Comparison of ENCODE assay signal across 8 mouse cellular contexts in the genomic region with DNA sequence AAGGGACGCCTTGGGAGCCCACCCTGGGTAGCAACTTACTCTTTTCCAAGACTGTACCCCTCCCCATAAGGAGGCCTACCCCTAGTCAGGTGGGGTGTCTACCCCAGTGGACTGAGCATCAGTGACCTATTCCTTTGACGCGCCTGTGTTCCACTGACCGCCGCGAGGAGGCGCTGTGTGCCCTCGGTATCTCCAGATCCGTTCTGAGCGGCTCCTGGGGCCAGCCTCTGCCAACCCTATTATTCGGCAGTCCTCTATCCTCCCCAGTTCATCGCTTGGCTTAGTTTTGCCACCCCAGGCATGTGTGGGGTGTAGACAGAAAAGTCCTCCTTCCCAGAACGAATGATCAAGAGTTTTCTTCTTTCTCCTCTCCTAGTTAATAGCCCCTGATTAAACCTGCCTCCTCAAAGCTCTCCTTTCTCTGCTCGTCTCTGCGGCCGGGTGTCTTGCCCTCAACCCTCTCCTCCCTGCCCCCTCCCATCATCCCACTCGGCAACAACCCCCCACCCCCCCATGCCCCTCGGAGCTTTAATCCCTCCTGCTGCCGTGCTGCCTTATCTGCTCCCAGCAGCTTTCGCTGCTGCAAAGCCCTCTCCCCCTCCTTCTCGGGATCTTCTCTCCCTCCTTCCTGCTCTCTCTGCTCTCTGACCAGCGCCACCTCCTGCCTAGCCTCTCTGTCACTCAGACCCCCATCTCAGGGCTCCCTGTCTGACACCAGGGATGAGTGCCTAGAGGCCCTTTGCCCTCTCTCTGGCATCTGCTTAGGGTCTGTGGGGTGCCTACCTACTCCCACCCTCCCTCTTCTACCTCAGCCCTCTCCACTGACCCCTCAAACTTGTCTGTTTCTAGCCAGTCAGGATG. TPM values are rescaled to one million over a fixed set of nuclear protein-coding genes. Genes with fewer than 3 reads are reported as not detected.
DNase-seq lines count a peak whose midpoint lies in the region; ATAC-seq and TF ChIP-seq lines count a peak whose summit lies in the region.

No protein-coding gene starts in this region.

- peak; percentile 24 for ATAC-seq in embryonic facial prominence, embryonic 14.5 days (ENCODE audit: low read depth)
- peak; percentile 71 for ATAC-seq in liver, embryonic 11.5 days (replicated peaks; ENCODE audit: low FRiP score)
- peak; percentile 7; the same call in 1 of the 2 replicates for ATAC-seq in stomach, embryonic 16.5 days (ENCODE audit: insufficient read depth, low FRiP score)

- no peak overlapping the region for H3K27ac ChIP-seq in embryonic facial prominence, embryonic 14.5 days (replicated peaks; ENCODE audit: low read depth, low read length)
- H3K27ac ChIP-seq in heart, embryonic 10.5 days, result peak overlapping the region; percentile 81
- peak overlapping the region; percentile 83 for H3K27ac ChIP-seq in liver, embryonic 11.5 days (ENCODE audit: low read depth, low read length)
- no peak overlapping the region for H3K27ac ChIP-seq in stomach, embryonic 16.5 days (ENCODE audit: low read length)

- 2% methylated on average over 22 of the region's 22 CpGs for WGBS in embryonic facial prominence, embryonic 14.5 days
- 0% methylated on average over 22 of the region's 22 CpGs for WGBS in heart, embryonic 10.5 days
- under 1% methylated on average over 22 of the region's 22 CpGs for WGBS in liver, embryonic 11.5 days
- 2% methylated on average over 22 of the region's 22 CpGs for WGBS in stomach, embryonic 16.5 days

- H3K27me3 ChIP-seq in C2C12 (ENCODE audit: control insufficient read depth, insufficient read depth, insufficient read length), result no peaks in the 10 kb centered on the region
- H3K27me3 ChIP-seq in embryonic facial prominence, embryonic 14.5 days (replicated peaks; ENCODE audit: control insufficient read depth, insufficient read depth, low read length), result peaks cover 56% of the 10 kb centered on the region
- H3K27me3 ChIP-seq in heart, embryonic 10.5 days (ENCODE audit: insufficient read depth, poor library complexity, severe bottlenecking), result peaks cover 68% of the 10 kb centered on the region
- H3K27me3 ChIP-seq in liver, embryonic 11.5 days (replicated peaks; ENCODE audit: control insufficient read depth, insufficient read depth, low read length), result peaks cover 45% of the 10 kb centered on the region
- peaks cover 43% of the 10 kb centered on the region for H3K27me3 ChIP-seq in stomach, embryonic 16.5 days (ENCODE audit: control insufficient read depth, insufficient read depth, low read length)

- peak; percentile 75 for DNase-seq in adrenal gland, postnatal 25 days
- peak; percentile 65 for DNase-seq in embryonic facial prominence, embryonic 14.5 days (ENCODE audit: low spot score)
- peak; percentile 90 for DNase-seq in heart, embryonic 10.5 days (ENCODE audit: low spot score)
- DNase-seq in kidney, adult 9 months, result peak; percentile 71
- peak; percentile 82 for DNase-seq in liver, embryonic 11.5 days (ENCODE audit: low spot score)
- DNase-seq in naive thymus-derived CD4-positive, alpha-beta T cell, adult 2 months (ENCODE audit: low read depth), result peak; percentile 79

- H3ac ChIP-seq in C2C12 (ENCODE audit: control insufficient read depth, insufficient read length, low read depth), result no peak overlapping the region

- no peaks in the 10 kb centered on the region for H3K79me3 ChIP-seq in C2C12 (ENCODE audit: low read depth)

- peak; percentile 96 for TF ChIP-seq CTCF in C2C12 (IDR thresholded peaks at IDR 0.05; ENCODE audit: control insufficient read depth, insufficient read depth, insufficient read length)

- H3K4me1 ChIP-seq in embryonic facial prominence, embryonic 14.5 days (ENCODE audit: control insufficient read depth, insufficient read depth, low read length), result peaks cover 57% of the 10 kb centered on the region
- peaks cover 83% of the 10 kb centered on the region for H3K4me1 ChIP-seq in heart, embryonic 10.5 days
- H3K4me1 ChIP-seq in liver, embryonic 11.5 days (replicated peaks; ENCODE audit: control insufficient read depth, insufficient read depth, low read length), result peaks cover 74% of the 10 kb centered on the region
- H3K4me1 ChIP-seq in stomach, embryonic 16.5 days (ENCODE audit: control insufficient read depth, insufficient read depth, low read length), result peaks cover 49% of the 10 kb centered on the region

- H3K79me2 ChIP-seq in C2C12 (ENCODE audit: control insufficient read depth, insufficient read depth), result no peaks in the 10 kb centered on the region

- no peak overlapping the region for H3K4me3 ChIP-seq in C2C12 (ENCODE audit: insufficient read depth, poor library complexity, severe bottlenecking)
- no peak overlapping the region for H3K4me3 ChIP-seq in embryonic facial prominence, embryonic 14.5 days (ENCODE audit: low read depth, low read length)
- H3K4me3 ChIP-seq in heart, embryonic 10.5 days, result peak overlapping the region; percentile 53
- H3K4me3 ChIP-seq in liver, embryonic 11.5 days (ENCODE audit: low read depth, low read length), result peak overlapping the region; percentile 40
- H3K4me3 ChIP-seq in stomach, embryonic 16.5 days (replicated peaks; ENCODE audit: low read length), result peak overlapping the region; percentile 9

- H3K36me3 ChIP-seq in C2C12 (ENCODE audit: control insufficient read depth, insufficient read depth), result peaks cover 5% of the 10 kb centered on the region
- H3K36me3 ChIP-seq in embryonic facial prominence, embryonic 14.5 days (ENCODE audit: control insufficient read depth, insufficient read depth, low read length), result peaks cover 13% of the 10 kb centered on the region
- peaks cover 20% of the 10 kb centered on the region for H3K36me3 ChIP-seq in heart, embryonic 10.5 days
- peaks cover 2% of the 10 kb centered on the region; the same call in 1 of the 2 replicates for H3K36me3 ChIP-seq in liver, embryonic 11.5 days (ENCODE audit: control insufficient read depth, insufficient read depth, low read length)
- no peaks in the 10 kb centered on the region for H3K36me3 ChIP-seq in stomach, embryonic 16.5 days (ENCODE audit: control insufficient read depth, insufficient read depth, low read length)

- H3K4me2 ChIP-seq in embryonic facial prominence, embryonic 14.5 days (ENCODE audit: low read depth, low read length), result peak overlapping the region; percentile 38
- H3K4me2 ChIP-seq in liver, embryonic 11.5 days, result peak overlapping the region; percentile 70
- peak overlapping the region; percentile 45 for H3K4me2 ChIP-seq in stomach, embryonic 16.5 days (ENCODE audit: low read depth, low read length)

- H3K9me3 ChIP-seq in embryonic facial prominence, embryonic 14.5 days (ENCODE audit: control insufficient read depth, low read length), result no peaks in the 10 kb centered on the region
- no peaks in the 10 kb centered on the region for H3K9me3 ChIP-seq in heart, embryonic 10.5 days
- H3K9me3 ChIP-seq in liver, embryonic 11.5 days (ENCODE audit: control insufficient read depth, low read length), result no peaks in the 10 kb centered on the region
- no peaks in the 10 kb centered on the region for H3K9me3 ChIP-seq in stomach, embryonic 16.5 days (replicated peaks; ENCODE audit: control insufficient read depth, low read length)

- H3K9ac ChIP-seq in embryonic facial prominence, embryonic 14.5 days (ENCODE audit: low read depth, low read length), result no peak overlapping the region
- peak overlapping the region; percentile 44 for H3K9ac ChIP-seq in liver, embryonic 11.5 days (ENCODE audit: low read depth, low read length)
- H3K9ac ChIP-seq in stomach, embryonic 16.5 days (ENCODE audit: low read length), result peak overlapping the region; percentile 35; the same call in 1 of the 2 replicates

TF ChIP-seq in C2C12, 6 proteins besides CTCF, POLR2A, EP300 and RAD21 (continues in another document):
- TF ChIP-seq MYOD1 (IDR thresholded peaks at IDR 0.05; ENCODE audit: control insufficient read depth, insufficient read length, low read depth) (no peak), CEBPB (IDR thresholded peaks at IDR 0.05; ENCODE audit: low read depth) (no peak), MAX (IDR thresholded peaks at IDR 0.05) (no peak), USF1 (IDR thresholded peaks at IDR 0.05; ENCODE audit: low read depth) (no peak), MYOG (IDR thresholded peaks at IDR 0.05; ENCODE audit: control insufficient read depth, extremely low read depth, insufficient read length) (no peak)

RNA-seq across cellular contexts. Expression of a gene that starts 4.3 kb away (rescaled TPM):
- polyA plus RNA-seq in C2C12 (2012; fragmentation: generic; extraction: Trizol), result 0.05 TPM
- total RNA-seq in adrenal gland, postnatal 25 days (2021), result 4.8 and 6.9 TPM in 2 replicates
- polyA plus RNA-seq in embryonic facial prominence, embryonic 14.5 days (2014; fragmentation: Nextera tagmentation; extraction: Ambion mirVana), result 0.16 and 0.18 TPM in 2 replicates
- polyA plus RNA-seq in heart, embryonic 10.5 days (2016; fragmentation: Nextera tagmentation; extraction: Ambion mirVana), result 0.79 and 2.3 TPM in 2 replicates
- 0.56 and 0.65 TPM in 2 replicates for polyA plus RNA-seq in liver, embryonic 11.5 days (2014; fragmentation: Nextera tagmentation; extraction: Ambion mirVana)
- 1.3 and 1.4 TPM in 2 replicates for polyA plus RNA-seq in stomach, embryonic 16.5 days (2015; fragmentation: Nextera tagmentation; extraction: Ambion mirVana)

RNA-seq across cellular contexts. Expression of a gene that starts 10.3 kb away (rescaled TPM):
- 78.8 TPM for polyA plus RNA-seq in C2C12 (2012; fragmentation: generic; extraction: Trizol)
- 78.5 and 82.3 TPM in 2 replicates for total RNA-seq in adrenal gland, postnatal 25 days (2021)
- polyA plus RNA-seq in embryonic facial prominence, embryonic 14.5 days (2014; fragmentation: Nextera tagmentation; extraction: Ambion mirVana), result 74.2 and 82.9 TPM in 2 replicates
- polyA plus RNA-seq in heart, embryonic 10.5 days (2016; fragmentation: Nextera tagmentation; extraction: Ambion mirVana), result 73.4 and 75.4 TPM in 2 replicates
- 64.0 and 69.1 TPM in 2 replicates for polyA plus RNA-seq in liver, embryonic 11.5 days (2014; fragmentation: Nextera tagmentation; extraction: Ambion mirVana)
- 104 and 127 TPM in 2 replicates for polyA plus RNA-seq in stomach, embryonic 16.5 days (2015; fragmentation: Nextera tagmentation; extraction: Ambion mirVana)

RNA-seq across cellular contexts. Expression of a gene that starts 33.1 kb away (rescaled TPM):
- polyA plus RNA-seq in C2C12 (2012; fragmentation: generic; extraction: Trizol), result 49.3 TPM
- total RNA-seq in adrenal gland, postnatal 25 days (2021), result 46.9 and 50.1 TPM in 2 replicates
- 65.1 and 66.0 TPM in 2 replicates for polyA plus RNA-seq in embryonic facial prominence, embryonic 14.5 days (2014; fragmentation: Nextera tagmentation; extraction: Ambion mirVana)
- 30.8 and 30.9 TPM in 2 replicates for polyA plus RNA-seq in heart, embryonic 10.5 days (2016; fragmentation: Nextera tagmentation; extraction: Ambion mirVana)
- 17.7 and 17.9 TPM in 2 replicates for polyA plus RNA-seq in liver, embryonic 11.5 days (2014; fragmentation: Nextera tagmentation; extraction: Ambion mirVana)
- polyA plus RNA-seq in stomach, embryonic 16.5 days (2015; fragmentation: Nextera tagmentation; extraction: Ambion mirVana), result 28.0 and 28.1 TPM in 2 replicates

RNA-seq across cellular contexts. Expression of a gene that starts 33.4 kb away (rescaled TPM):
- 0.70 TPM for polyA plus RNA-seq in C2C12 (2012; fragmentation: generic; extraction: Trizol)
- 2.8 and 4.1 TPM in 2 replicates for total RNA-seq in adrenal gland, postnatal 25 days (2021)
- 1.3 and 1.6 TPM in 2 replicates for polyA plus RNA-seq in embryonic facial prominence, embryonic 14.5 days (2014; fragmentation: Nextera tagmentation; extraction: Ambion mirVana)
- 0.36 and 0.39 TPM in 2 replicates for polyA plus RNA-seq in heart, embryonic 10.5 days (2016; fragmentation: Nextera tagmentation; extraction: Ambion mirVana)
- 0.15 and 0.26 TPM in 2 replicates for polyA plus RNA-seq in liver, embryonic 11.5 days (2014; fragmentation: Nextera tagmentation; extraction: Ambion mirVana)
- 1.6 and 2.1 TPM in 2 replicates for polyA plus RNA-seq in stomach, embryonic 16.5 days (2015; fragmentation: Nextera tagmentation; extraction: Ambion mirVana)

Comparison
In these comparisons a context has a peak if more than half of its experiments do, and no peak if none do; other contexts are left out.
1. H3K4me3 ChIP-seq: peak in heart, embryonic 10.5 days (single experiment), liver, embryonic 11.5 days (single experiment) and stomach, embryonic 16.5 days (single experiment); none in C2C12 (single experiment) and embryonic facial prominence, embryonic 14.5 days (single experiment).
2. ATAC-seq: peak in every context shown above with its lines; median percentile 71 in liver, embryonic 11.5 days; 24 in embryonic facial prominence, embryonic 14.5 days; 7 in stomach, embryonic 16.5 days.
3. H3K27ac ChIP-seq: peak in heart, embryonic 10.5 days (single experiment) and liver, embryonic 11.5 days (single experiment); none in embryonic facial prominence, embryonic 14.5 days (single experiment) and stomach, embryonic 16.5 days (single experiment).
4. Peak in every context shown above with its lines, with median percentiles within 50 percentile points of each other: DNase-seq and H3K4me2 ChIP-seq.